Mouse (Mus musculus) kidney, adult 2 months (tissue): ENCODE measurements around the gene Gm10642. TPM values are rescaled to one million over a fixed set of nuclear protein-coding genes. Genes with fewer than 3 reads are reported as not detected.

Source experiments
- DNase-seq: peaks from one replicate; pipeline ENCODE4 v3.0.0; 2021
- H3K27ac ChIP-seq: fragments of 200-500 bp; 2 replicates; pipeline ENCODE4 v1.5.1; 2012; ENCODE audit warnings: low read depth, low read length, control low read depth, inconsistent platforms; ENCODE audit not compliant: insufficient read depth
- H3K27me3 ChIP-seq: fragments of 200-500 bp; replicated peaks from 2 replicates; pipeline ENCODE4 v1.6.1; 2012; ENCODE audit warnings: mild to moderate bottlenecking, moderate library complexity, low read length, inconsistent platforms; ENCODE audit not compliant: control insufficient read depth, insufficient read depth
- H3K36me3 ChIP-seq: fragments of 200-500 bp; 2 replicates; pipeline ENCODE4 v1.6.1; 2012; ENCODE audit warnings: mild to moderate bottlenecking, moderate library complexity, low read length, inconsistent platforms; ENCODE audit not compliant: control insufficient read depth, insufficient read depth
- H3K4me1 ChIP-seq: fragments of 200-500 bp; 2 replicates; pipeline ENCODE4 v1.6.1; 2011; ENCODE audit warnings: low read length; ENCODE audit not compliant: control insufficient read depth, insufficient read depth
- H3K4me3 ChIP-seq: fragments of 200-500 bp; 2 replicates; pipeline ENCODE4 v1.5.1; 2011; ENCODE audit warnings: mild to moderate bottlenecking, low read depth, low read length, control low read depth; ENCODE audit not compliant: insufficient read depth
- CTCF ChIP-seq: fragments of 200-500 bp; conservative IDR thresholded peaks from 2 replicates; pipeline ENCODE4 v1.5.1; 2011; ENCODE audit warnings: low read depth, mild to moderate bottlenecking, control low read depth, low read length, moderate library complexity, mixed read lengths; ENCODE audit not compliant: insufficient read depth, insufficient read length
- POLR2A ChIP-seq: fragments of 200-500 bp; IDR thresholded peaks from one replicate; pipeline ENCODE4 v1.6.1; 2011; ENCODE audit warnings: low read depth, low read length, control low read depth
- WGBS: fragments of 180-500 bp; shearing (Covaris S2); methylation state at CpG from one replicate; pipeline ENCODE4 v1.1.7; 2018; 5-methylcytosine and 5-hydroxymethylcytosine counted together
- polyA plus RNA-seq: library from polyadenylated mRNA; depleted of rRNA; stranded (reverse); fragments of >200 nt; gene quantifications from 2 replicates; pipeline ENCODE4 v1.2.3, GENCODE M21; 2012

The Gm10642 gene
- polyA plus RNA-seq, 1 experiment = 0.38 TPM

DNA sequence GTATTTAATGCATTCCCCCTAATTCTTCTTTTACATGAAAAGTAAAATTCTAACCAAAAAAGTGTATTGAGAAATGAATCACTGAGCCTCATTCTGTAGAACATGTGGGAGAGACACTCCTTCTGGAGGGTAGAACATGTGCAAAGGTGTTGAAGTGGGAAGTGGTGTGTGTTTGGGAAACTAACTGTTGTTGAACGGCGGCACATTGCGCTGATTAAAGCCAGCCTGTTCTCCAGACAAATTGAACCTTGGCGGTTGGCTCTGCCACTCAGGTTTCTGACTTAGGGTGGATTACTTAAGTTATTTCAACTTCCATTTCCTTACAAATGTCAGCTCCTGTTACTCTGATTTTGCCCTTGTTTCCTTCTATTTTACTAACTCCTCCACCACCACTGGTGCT, 17.6 kb downstream of the Gm10642 start:
- no peak overlapping the region for H3K4me3 ChIP-seq
- WGBS = 88% methylated on average over 4 of the region's 4 CpGs
- no peaks in the 10 kb centered on the region for H3K27me3 ChIP-seq
- no peak for DNase-seq
- no peak overlapping the region for H3K27ac ChIP-seq
- TF ChIP-seq POLR2A = no peak
- no peak for TF ChIP-seq CTCF
- no peaks in the 10 kb centered on the region; the same call in 1 of the 2 replicates for H3K4me1 ChIP-seq
- no peaks in the 10 kb centered on the region for H3K36me3 ChIP-seq

DNA sequence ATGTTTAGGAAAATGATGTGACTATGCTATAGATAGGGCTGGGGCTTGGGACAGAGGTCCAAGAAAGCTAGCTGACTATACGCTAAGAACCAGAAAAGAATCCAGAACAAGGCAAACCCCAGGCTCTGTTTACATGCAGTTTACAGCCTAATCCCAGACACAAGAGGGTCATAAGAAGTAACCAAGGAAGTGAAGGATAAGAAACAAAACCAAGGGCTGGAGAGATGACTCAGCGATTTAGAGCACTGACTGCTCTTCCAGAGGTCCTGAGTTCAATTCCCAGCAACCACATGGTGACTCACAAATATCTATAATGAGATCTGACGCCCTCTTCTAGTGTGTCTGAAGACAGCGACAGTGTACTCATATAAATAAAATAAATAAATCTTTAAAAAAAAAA, 19.1 kb downstream of the Gm10642 start:
- H3K36me3 ChIP-seq = no peaks in the 10 kb centered on the region
- no peak for TF ChIP-seq CTCF
- TF ChIP-seq POLR2A = no peak

DNA sequence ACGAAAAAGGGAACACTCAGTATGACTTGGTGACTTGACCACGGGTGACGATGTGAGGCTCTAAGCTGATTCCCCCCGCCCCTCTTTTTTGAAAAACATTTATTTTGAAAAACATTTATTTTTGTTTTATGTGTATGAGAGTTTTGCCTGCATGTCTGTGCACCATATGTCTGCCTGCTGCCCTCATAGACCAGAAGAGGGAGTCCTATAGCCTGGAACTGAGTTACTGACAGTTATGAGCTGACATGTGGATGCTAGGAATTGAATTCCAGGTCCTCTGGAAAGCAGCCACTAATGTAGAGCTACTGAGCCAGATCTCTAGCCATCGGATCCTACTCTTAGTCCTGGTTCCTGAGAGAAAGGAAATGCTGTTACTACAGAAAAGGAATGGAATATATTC, 19.9 kb downstream of the Gm10642 start:
- TF ChIP-seq POLR2A (no peak), CTCF (0 out of 2 replicates have a peak, but pooled peaks have one; percentile 9)
- no peaks in the 10 kb centered on the region for H3K27me3 ChIP-seq
- H3K4me3 ChIP-seq = no peak overlapping the region
- H3K36me3 ChIP-seq = no peaks in the 10 kb centered on the region
- DNase-seq = no peak
- 89% methylated on average over 5 of the region's 5 CpGs for WGBS
- no peak overlapping the region for H3K27ac ChIP-seq
- H3K4me1 ChIP-seq = no peaks in the 10 kb centered on the region; the same call in 1 of the 2 replicates

More for the DNA sequence above, 19.1 kb downstream of the Gm10642 start:
- WGBS = 80% methylated on average over 4 of the region's 4 CpGs
- Histone ChIP-seq H3K4me1 (no peaks in the 10 kb centered on the region; the same call in 1 of the 2 replicates), H3K4me3 (no peak overlapping the region), H3K27ac (no peak overlapping the region), H3K27me3 (no peaks in the 10 kb centered on the region)
- no peak for DNase-seq

DNA sequence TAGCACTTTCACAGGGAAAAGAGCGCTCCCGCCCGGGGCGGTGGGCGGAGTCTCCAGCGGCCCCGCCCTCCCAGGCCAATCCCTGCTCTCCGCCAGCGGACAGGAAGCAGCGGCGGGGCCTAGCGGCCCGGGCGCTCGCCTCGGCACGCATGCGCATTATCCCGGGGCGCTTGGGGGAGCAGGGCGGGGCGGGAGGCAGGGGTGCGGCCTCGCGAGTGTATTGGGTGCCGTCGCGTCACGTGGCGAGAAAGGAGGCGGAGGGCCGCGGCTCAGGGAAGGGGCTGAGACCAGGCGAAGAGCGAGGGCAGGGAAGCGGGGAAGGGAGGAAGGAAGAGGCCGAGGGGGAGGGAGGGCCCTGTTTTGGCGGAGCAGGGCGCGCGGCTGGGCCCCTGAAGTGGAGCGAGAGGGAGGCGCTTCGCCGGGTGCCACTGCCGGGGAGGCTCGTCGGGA, 22.7 kb downstream of the Gm10642 start, which contains the start of gene Adam10:
TSS of gene Adam10 (plus strand) at position 316 of the 450 bp plus-strand sequence.
- no peaks in the 10 kb centered on the region for H3K36me3 ChIP-seq
- peak; percentile 99 for DNase-seq
- H3K27ac ChIP-seq = peak within 1 kb of the TSS; percentile 83
- peaks cover 5% of the 10 kb centered on the region; the same call in 1 of the 2 replicates for H3K4me1 ChIP-seq
- peak within 1 kb of the TSS; percentile 83 for H3K4me3 ChIP-seq
- no peaks in the 10 kb centered on the region for H3K27me3 ChIP-seq
- WGBS = under 1% methylated on average over 48 of the region's 48 CpGs
- no peak for TF ChIP-seq CTCF
- peak; percentile 80 for TF ChIP-seq POLR2A

DNA sequence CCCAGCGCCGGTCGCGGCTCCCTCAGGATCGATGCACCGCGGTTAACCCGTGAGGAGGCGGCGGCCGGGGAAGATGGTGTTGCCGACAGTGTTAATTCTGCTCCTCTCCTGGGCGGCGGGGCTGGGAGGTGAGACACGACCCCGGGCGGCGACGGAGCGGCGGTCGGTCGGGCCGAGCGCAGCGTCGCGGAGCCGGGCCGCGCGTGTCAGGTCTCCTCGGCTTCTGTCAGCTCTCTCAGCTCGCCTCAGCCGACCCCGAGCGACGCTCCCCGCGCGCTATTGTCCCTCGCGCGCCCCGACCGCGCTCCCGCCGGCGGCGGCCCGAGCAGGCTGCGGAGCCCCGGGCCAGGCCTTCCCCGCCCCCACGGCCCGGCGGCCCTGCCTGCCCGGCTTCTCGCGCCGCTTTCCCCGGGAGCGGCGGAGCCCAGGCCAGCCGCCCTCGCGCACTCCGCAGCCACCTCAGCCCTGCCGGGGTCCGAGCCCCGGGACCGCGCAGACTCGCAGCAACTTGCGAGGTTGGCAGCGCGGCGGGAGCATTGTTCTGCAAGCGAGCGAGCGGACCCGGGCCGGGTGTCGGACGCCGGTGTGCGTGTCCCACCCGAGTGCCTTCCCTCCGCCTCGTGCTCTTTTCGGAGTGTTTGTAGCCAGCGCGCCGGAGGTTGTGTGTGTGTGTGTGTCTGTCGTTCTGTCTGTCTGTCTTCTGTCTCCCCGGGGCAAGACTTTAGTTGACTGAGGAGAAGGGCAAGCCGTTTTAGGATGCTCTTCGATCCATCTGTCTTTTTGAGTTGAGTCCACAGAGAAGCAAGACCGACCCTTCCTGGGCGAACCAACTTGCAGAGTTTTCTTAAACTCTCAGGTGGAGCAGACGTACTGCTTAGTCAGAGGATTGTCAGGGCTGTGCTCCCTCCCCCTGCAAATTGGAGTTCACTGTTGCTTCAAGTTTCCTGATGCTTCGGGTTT, 23.4 kb downstream of the Gm10642 start:
- H3K4me1 ChIP-seq = peaks cover 5% of the 10 kb centered on the region; the same call in 1 of the 2 replicates
- peak; percentile 46 for DNase-seq
- peak overlapping the region; percentile 83 for H3K27ac ChIP-seq
- no peaks in the 10 kb centered on the region for H3K27me3 ChIP-seq
- under 1% methylated on average over 103 of the region's 103 CpGs for WGBS
- H3K36me3 ChIP-seq = no peaks in the 10 kb centered on the region
- no peak for TF ChIP-seq CTCF
- no peak for TF ChIP-seq POLR2A
- H3K4me3 ChIP-seq = peak overlapping the region; percentile 83

DNA sequence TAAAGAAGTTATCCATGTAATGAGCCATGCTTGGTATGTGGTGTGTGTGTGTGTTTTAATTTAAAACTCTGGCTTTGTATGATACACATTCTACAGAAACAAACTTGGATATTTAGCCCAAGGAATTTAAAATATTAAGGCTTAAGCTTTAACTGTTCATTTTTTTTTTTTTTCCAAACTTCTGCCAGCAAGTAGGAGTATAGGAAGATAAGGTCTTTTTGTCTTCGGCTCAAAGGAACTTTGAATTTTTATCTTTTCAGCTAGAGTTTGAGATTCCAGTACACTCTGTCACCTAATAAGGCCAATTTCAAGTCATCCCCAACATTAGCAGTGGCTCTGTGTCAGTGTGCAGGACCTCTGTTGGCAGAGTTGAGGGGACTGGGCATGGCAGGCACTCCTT, 26.2 kb downstream of the Gm10642 start:
- TF ChIP-seq POLR2A (no peak), CTCF (no peak)

More for the DNA sequence above, 26.2 kb downstream of the Gm10642 start:
- Histone ChIP-seq H3K36me3 (no peaks in the 10 kb centered on the region), H3K27me3 (no peaks in the 10 kb centered on the region), H3K4me1 (peaks cover 8% of the 10 kb centered on the region; the same call in 1 of the 2 replicates), H3K27ac (no peak overlapping the region), H3K4me3 (no peak overlapping the region)
- 56% methylated on average over 1 of the region's 1 CpGs for WGBS
- no peak for DNase-seq
